Mouse (Mus musculus) G1E (cell line): Measurements from ENCODE around the gene Prr11. TPM values are rescaled to one million over a fixed set of nuclear protein-coding genes. Genes with fewer than 3 reads are reported as not detected.

Experiments used
- ATAC-seq: 2 replicates; pipeline ENCODE4 v1.8.0; 2016; ENCODE audit warnings: mild to moderate bottlenecking; ENCODE audit not compliant: insufficient number of reproducible peaks, poor library complexity, low FRiP score, severe bottlenecking; ENCODE audit errors: extremely low read depth
- DNase-seq: peaks from one replicate; pipeline ENCODE4 v3.0.0; 2012; ENCODE audit warnings: low spot score
- H3K27me3 ChIP-seq: 2 replicates; pipeline ENCODE4 v1.6.1; 2012; ENCODE audit warnings: mild to moderate bottlenecking, low read length, inconsistent platforms; ENCODE audit not compliant: insufficient read depth
- H3K36me3 ChIP-seq: replicated peaks from 2 replicates; pipeline ENCODE3; 2012; ENCODE audit warnings: mild to moderate bottlenecking, inconsistent platforms
- H3K4me1 ChIP-seq: 2 replicates; pipeline ENCODE4 v1.6.1; 2012; ENCODE audit warnings: low read depth, low read length, inconsistent platforms, mixed read lengths; ENCODE audit not compliant: insufficient read depth
- H3K4me3 ChIP-seq: 2 replicates; pipeline ENCODE4 v1.5.1; 2012; ENCODE audit warnings: low read depth, mild to moderate bottlenecking, inconsistent platforms, low read length, moderate library complexity, mixed read lengths
- H3K9me3 ChIP-seq: replicated peaks from 2 replicates; pipeline ENCODE4 v1.6.1; 2012; ENCODE audit warnings: inconsistent platforms
- CTCF ChIP-seq: IDR thresholded peaks from 2 replicates; pipeline ENCODE4 v1.5.1; 2012; ENCODE audit warnings: low read depth, low read length, inconsistent platforms, mixed read lengths
- GATA1 ChIP-seq: IDR thresholded peaks from 2 replicates; pipeline ENCODE4 v1.6.1; 2012; ENCODE audit warnings: borderline replicate concordance, low read length, inconsistent platforms, mixed read lengths
- GATA2 ChIP-seq: IDR thresholded peaks from 2 replicates; pipeline ENCODE4 v1.6.1; 2012; ENCODE audit warnings: low read depth, low read length, inconsistent platforms, borderline replicate concordance
- POLR2AphosphoS5 ChIP-seq: IDR thresholded peaks from 2 replicates; pipeline ENCODE4 v1.6.1; 2012; ENCODE audit warnings: low read depth, low read length, inconsistent platforms; ENCODE audit not compliant: insufficient replicate concordance
- TAL1 ChIP-seq: conservative IDR thresholded peaks from 2 replicates; pipeline ENCODE4 v1.6.1; 2012; ENCODE audit warnings: low read depth, low read length, inconsistent platforms, mixed read lengths
- polyA plus RNA-seq: library from polyadenylated mRNA; stranded (reverse); fragments of >175 nt; gene quantifications from 2 replicates; pipeline ENCODE4 v1.2.3, GENCODE M21; 2012
- total RNA-seq, 2 experiments: library from RNA; stranded (forward) in 1 of 2; stranded (reverse) in 1 of 2; fragments of 200-1000 nt in 1 of 2; fragments of >200 nt in 1 of 2; fragmentation: Nextera tagmentation in 1 of 2; gene quantifications; 2 replicates each; pipeline ENCODE4 v1.2.3; 2014 to 2017

Prr11 gene
- total and polyA plus RNA-seq, 3 experiments = 1.2 to 75.6 (median 9.1) TPM

DNA sequence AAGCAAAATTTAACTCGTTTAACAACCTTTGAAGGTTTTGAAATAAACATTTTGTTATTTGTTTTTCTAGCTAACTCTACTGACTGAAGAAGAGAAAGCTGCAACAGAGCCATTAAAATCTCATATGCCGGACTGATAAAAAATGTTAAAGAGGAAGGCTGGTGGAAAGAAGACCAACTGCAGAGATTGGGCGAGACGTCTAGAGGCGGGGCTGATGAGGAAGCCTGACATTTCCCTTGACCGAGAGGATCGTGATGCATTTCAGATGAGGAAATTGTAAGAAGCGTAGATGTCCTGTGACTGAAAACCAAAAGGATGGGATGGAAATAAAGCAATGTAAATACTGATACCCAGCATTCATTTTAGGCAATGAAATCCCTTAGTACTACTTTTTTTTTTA lies 13.4 kb upstream of the Prr11 start:
- Histone ChIP-seq H3K27me3 (no peaks in the 10 kb centered on the region), H3K4me1 (peaks cover 9% of the 10 kb centered on the region; the same call in 1 of the 2 replicates), H3K9me3 (no peaks in the 10 kb centered on the region), H3K4me3 (no peak overlapping the region), H3K36me3 (peaks cover 66% of the 10 kb centered on the region)
- DNase-seq = no peak
- no peak for TF ChIP-seq POLR2AphosphoS5
- TF ChIP-seq CTCF = no peak
- TF ChIP-seq GATA2 = no peak
- TF ChIP-seq TAL1 = no peak
- no peak for TF ChIP-seq GATA1
- ATAC-seq = no peak

DNA sequence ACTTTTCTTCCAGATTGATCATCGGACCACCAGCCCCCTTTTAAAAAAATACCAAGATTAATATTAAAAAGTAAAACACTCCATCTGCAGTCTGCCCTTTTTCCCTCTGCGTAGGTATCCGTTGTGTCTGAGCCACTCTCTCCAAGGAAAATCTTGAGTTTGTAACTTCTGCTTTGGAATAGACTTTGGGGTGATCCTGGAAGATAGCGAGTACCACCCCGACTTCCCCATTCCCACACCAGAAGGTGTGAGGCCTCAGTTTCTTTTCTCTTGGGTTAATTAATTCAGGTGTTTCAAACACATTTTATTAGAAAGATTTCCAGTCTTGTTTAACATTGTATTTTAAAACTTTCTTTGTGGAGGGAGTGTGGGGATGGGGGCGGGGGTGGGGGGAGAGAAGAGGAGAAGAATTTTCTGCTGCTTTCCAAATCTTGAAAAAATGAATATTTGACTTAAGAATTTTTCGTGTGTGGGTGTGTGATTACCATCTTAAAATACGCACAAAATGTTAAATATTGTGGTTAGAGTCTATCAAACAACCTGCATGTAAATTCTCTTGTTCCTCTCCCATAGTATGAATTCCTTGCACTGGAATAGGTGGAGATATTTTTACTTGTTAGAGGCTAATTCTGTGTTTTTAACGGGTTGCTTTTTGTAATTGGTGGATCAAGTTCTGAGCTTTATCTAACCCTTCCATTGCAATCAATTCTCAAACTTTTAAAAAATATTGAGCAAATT lies 1.8 kb upstream of the Prr11 start:
- ATAC-seq = no peak
- Histone ChIP-seq H3K9me3 (no peaks in the 10 kb centered on the region), H3K36me3 (peaks cover 45% of the 10 kb centered on the region), H3K27me3 (no peaks in the 10 kb centered on the region), H3K4me3 (peak overlapping the region; percentile 83), H3K4me1 (peaks cover 4% of the 10 kb centered on the region; the same call in 1 of the 2 replicates)
- no peak for TF ChIP-seq GATA1
- no peak for TF ChIP-seq GATA2
- no peak for TF ChIP-seq POLR2AphosphoS5
- TF ChIP-seq CTCF = no peak
- no peak for TF ChIP-seq TAL1
- no peak for DNase-seq

DNA sequence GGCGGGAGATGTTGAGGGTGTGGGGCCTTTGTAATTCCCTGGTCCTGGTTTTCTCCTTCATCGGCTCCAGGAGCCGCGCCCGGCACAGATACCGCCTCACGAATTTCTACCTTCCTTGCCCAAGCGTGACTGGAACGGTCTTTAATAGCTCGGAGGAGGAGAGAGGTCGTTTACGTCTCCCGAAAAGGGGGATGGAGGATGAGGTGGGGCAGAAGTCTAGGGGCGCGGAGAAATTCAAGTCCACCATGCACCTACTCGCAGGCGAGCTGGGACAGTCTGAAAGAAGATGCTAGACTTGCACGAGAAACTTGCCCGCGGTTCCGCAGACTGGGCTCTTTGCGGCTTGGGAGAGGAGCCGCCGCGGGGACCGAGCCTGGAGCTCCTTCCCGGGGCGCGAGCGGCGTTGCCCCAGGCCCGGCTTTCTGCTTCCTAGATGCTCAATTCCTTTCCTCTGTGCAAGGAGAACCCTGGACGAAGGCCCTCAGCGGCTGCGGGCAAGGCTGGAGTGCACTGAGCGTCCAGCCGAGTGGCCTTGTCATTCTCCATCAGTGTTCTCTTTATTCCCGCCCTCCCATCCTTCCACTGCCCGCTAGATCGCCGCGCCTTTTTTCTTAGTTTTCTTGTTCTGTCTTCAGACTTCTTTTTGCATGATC lies 1.1 kb upstream of the Prr11 start:
- peaks cover 7% of the 10 kb centered on the region; the same call in 1 of the 2 replicates for H3K4me1 ChIP-seq
- TF ChIP-seq TAL1 (no peak), CTCF (no peak), POLR2AphosphoS5 (no peak), GATA1 (no peak), GATA2 (no peak)
- ATAC-seq (no peak), DNase-seq (peak; percentile 2)
- no peaks in the 10 kb centered on the region for H3K9me3 ChIP-seq
- H3K36me3 ChIP-seq = peaks cover 45% of the 10 kb centered on the region
- H3K27me3 ChIP-seq = no peaks in the 10 kb centered on the region
- H3K4me3 ChIP-seq = peak overlapping the region; percentile 83

DNA sequence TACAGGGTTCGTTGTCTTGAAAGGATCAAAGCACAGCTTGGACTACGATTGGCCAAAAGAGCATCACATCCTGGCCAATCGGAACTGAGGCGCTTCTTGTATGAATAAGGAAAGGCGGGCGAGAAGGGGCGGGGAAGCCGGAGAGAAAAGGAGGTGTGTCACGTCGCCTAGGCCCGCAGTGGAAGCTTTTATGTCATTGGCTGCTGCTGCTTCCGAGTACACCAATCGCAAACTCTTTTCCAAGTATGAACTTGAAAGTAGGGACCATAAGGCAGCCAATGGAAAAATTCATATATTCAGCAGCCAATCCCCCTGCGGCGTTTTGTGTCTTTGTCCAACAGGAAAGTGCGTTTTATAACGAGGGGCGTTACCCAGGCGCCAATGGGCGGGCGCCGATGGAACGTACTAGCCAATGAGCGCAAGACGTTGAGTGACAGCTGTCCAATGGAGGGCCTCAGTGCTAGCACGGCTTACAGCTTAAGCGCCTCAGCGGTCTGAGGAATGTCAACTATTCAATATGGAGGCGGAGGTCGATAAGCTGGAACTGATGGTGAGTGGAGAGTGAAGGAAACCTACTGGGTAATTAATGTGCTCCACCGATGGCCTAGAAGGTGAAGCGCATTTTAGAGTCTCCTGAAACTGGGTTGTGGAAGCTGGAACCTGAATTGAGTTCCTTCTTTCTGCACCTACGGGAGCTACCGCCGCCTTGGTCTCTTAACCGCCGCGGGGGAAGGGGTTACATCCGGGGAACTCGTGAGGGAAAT lies 429 bp upstream of the Prr11 start, which contains the start of gene Ska2:
Ska2 (plus strand) TSS at position 480 of the 764 bp plus-strand sequence.
- no peaks in the 10 kb centered on the region for H3K9me3 ChIP-seq

DNA sequence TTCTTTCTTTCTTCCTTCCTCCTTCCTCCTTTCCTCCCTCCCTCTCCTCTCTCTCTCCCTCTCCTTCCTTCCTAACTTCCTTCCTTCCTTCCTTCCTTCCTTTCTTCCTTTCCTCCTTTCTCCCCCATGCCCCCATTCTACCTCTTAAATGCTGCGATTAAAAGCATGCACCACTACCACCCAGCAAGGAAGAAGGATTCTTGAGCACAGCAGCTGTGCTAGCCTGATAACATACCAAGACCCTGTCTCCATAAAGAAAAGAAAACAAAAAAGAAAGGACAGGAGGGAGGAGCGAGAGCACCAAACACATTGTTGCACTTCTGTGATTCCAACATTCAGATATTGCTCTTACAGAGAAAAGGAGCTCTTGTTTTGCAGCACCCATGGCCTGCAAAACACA lies 21.4 kb downstream of the Prr11 start:
- peaks cover 32% of the 10 kb centered on the region for H3K4me1 ChIP-seq
- DNase-seq = no peak

More for the DNA sequence above, 429 bp upstream of the Prr11 start, which contains the start of gene Ska2:
- Histone ChIP-seq H3K36me3 (peaks cover 45% of the 10 kb centered on the region), H3K4me3 (peak within 1 kb of the TSS; percentile 83), H3K27me3 (no peaks in the 10 kb centered on the region), H3K4me1 (peaks cover 7% of the 10 kb centered on the region; the same call in 1 of the 2 replicates)
- ATAC-seq = peak; percentile 93
- peak; percentile 88 for DNase-seq
- no peak for TF ChIP-seq GATA2
- no peak for TF ChIP-seq CTCF
- no peak for TF ChIP-seq GATA1
- TF ChIP-seq TAL1 = no peak
- no peak for TF ChIP-seq POLR2AphosphoS5

More for the DNA sequence above, 21.4 kb downstream of the Prr11 start:
- Histone ChIP-seq H3K4me3 (peak overlapping the region; percentile 95), H3K9me3 (no peaks in the 10 kb centered on the region), H3K36me3 (peaks cover 61% of the 10 kb centered on the region), H3K27me3 (no peaks in the 10 kb centered on the region)
- TF ChIP-seq CTCF (no peak), GATA1 (no peak), GATA2 (no peak), POLR2AphosphoS5 (no peak), TAL1 (no peak)
- ATAC-seq = no peak
